Mouse (Mus musculus): ENCODE results near the gene D130043K22Rik. TPM values are rescaled to one million over a fixed set of nuclear protein-coding genes. Genes with fewer than 3 reads are reported as not detected.

D130043K22Rik gene
- polyA plus RNA-seq (2014; fragmentation: Nextera tagmentation; extraction: Ambion mirVana): 0.53 and 1.2 TPM in 2 replicates

DNA sequence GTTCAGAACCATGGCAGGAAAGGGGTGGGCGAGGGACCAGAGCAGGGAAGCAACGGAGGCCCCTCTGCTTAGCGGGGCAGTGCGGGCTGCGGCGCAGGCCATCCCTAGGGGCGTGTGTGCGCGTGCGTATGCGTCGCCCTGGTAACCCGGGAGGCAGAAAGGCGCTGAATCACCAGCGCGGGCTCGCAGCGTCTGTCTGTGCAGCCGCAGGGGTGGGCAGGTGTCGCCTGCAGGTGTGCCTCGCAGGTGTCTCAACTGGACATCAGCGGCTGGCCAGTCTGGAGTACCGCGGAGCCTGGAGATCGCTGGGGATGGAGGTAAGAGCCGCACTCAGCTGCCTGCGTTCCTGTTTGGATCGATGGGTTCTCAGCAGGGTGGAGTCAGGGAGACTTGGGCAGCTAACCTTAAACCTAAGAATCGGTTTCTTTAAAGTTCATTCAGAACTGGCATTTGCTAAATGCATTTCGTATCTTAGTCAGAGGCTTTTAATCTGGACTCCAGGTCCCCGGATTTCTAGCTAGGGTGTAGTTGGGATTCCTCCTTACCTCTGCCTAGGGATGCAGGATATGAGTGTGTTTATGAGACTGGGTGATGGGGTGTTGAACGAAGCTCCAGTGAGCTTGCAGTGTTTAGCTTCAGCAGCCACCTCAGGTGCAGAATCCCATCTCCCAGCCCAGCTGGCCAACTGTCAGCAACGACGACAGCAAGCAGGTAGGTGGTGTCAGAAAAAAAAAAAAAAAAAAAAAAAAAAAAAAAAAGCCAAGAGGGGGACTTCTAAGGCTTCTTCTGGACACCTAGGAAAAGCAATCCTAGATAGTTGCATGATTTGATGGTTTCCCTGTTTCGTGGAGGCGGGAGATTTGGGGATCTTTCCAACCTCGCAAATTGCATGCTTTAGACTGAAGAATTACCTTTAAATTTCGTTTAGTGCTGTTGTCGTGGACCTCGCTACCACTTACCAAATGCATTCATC is at the start of gene D130043K22Rik:
Gene D130043K22Rik, plus strand, starts transcription at position 153 of the 973 bp plus-strand sequence.
- Histone ChIP-seq H3K36me3 (ENCODE audit: control insufficient read depth, insufficient read depth, low read length) (no peaks in the 10 kb centered on the region), H3K27ac (ENCODE audit: low read depth, low read length) (no peak within 1 kb of the TSS), H3K4me2 (ENCODE audit: low read depth) (peak within 1 kb of the TSS; percentile 85), H3K4me3 (ENCODE audit: low read depth, low read length) (peak within 1 kb of the TSS; percentile 40), H3K4me1 (ENCODE audit: control insufficient read depth, insufficient read depth, low read length) (no peaks in the 10 kb centered on the region), H3K9ac (ENCODE audit: low read length) (0 out of 2 replicates have a peak within 1 kb of the TSS, but pooled peaks have one; percentile 27), H3K27me3 (ENCODE audit: control insufficient read depth, insufficient read depth, low read length) (no peaks in the 10 kb centered on the region), H3K9me3 (ENCODE audit: control insufficient read depth, low read length) (no peaks in the 10 kb centered on the region)
- DNase-seq (ENCODE audit: low spot score): peak; percentile 79
- peak; percentile 85 for ATAC-seq (ENCODE audit: insufficient read depth, low FRiP score, low TSS enrichment)
- 12% methylated on average over 40 of the region's 40 CpGs for WGBS

DNA sequence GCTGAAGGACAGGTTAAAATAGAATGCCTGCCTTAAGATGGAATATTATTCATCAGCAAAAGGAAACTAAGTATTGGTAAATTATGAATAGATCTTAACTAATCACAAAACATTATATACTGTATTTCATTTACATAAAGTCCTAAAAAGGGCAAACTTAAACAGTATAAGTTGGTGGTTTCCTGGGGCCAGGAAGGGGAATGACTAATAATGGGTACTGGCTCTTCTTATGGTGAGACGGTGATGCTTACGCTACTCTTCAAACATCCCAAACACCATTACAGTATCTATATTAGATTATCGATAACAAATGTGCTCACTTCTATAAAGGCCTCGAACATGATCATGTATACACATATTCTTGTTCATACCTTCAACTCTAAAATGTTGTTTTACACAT is 46.2 kb upstream of the D130043K22Rik start:
- Histone ChIP-seq H3K36me3 (ENCODE audit: control insufficient read depth, insufficient read depth, low read length) (no peaks in the 10 kb centered on the region), H3K4me3 (ENCODE audit: low read depth, low read length) (no peak overlapping the region), H3K9me3 (ENCODE audit: control insufficient read depth, low read length) (no peaks in the 10 kb centered on the region), H3K27me3 (ENCODE audit: control insufficient read depth, insufficient read depth, low read length) (no peaks in the 10 kb centered on the region), H3K9ac (ENCODE audit: low read length) (no peak overlapping the region), H3K4me1 (ENCODE audit: control insufficient read depth, insufficient read depth, low read length) (peaks cover 5% of the 10 kb centered on the region; the same call in 1 of the 2 replicates), H3K4me2 (ENCODE audit: low read depth) (no peak overlapping the region), H3K27ac (ENCODE audit: low read depth, low read length) (no peak overlapping the region)
- ATAC-seq (ENCODE audit: insufficient read depth, low FRiP score, low TSS enrichment): no peak
- DNase-seq (ENCODE audit: low spot score): no peak
- 97% methylated on average over 4 of the region's 4 CpGs for WGBS

DNA sequence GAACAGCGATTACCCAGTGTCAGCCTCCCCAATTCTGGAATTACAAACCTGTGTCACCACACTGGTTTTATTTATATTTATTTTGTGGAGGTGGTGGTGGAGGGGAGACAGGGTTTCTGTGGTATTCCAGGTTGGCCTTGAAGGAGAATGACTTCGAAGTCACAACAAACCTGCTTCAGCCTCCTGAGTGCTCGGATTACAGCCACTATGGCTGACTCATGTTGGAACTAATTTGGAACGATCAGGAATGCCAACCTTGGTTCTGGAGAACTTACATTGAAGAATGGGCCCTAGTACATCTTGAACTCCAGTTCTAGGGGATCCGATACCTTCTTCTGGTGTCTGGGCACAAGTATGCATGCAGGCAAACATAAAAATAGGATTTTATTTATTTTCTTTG is 45.6 kb upstream of the D130043K22Rik start:
- no peaks in the 10 kb centered on the region for H3K27me3 ChIP-seq (ENCODE audit: control insufficient read depth, insufficient read depth, low read length)
- no peak overlapping the region for H3K4me3 ChIP-seq (ENCODE audit: low read depth, low read length)
- no peak overlapping the region for H3K9ac ChIP-seq (ENCODE audit: low read length)
- WGBS: 71% methylated on average over 5 of the region's 5 CpGs
- H3K4me2 ChIP-seq (ENCODE audit: low read depth): peak overlapping the region; percentile 63; the same call in 1 of the 2 replicates
- H3K9me3 ChIP-seq (ENCODE audit: control insufficient read depth, low read length): no peaks in the 10 kb centered on the region
- DNase-seq (ENCODE audit: low spot score) (no peak), ATAC-seq (ENCODE audit: insufficient read depth, low FRiP score, low TSS enrichment) (no peak)
- peaks cover 5% of the 10 kb centered on the region; the same call in 1 of the 2 replicates for H3K4me1 ChIP-seq (ENCODE audit: control insufficient read depth, insufficient read depth, low read length)
- no peaks in the 10 kb centered on the region for H3K36me3 ChIP-seq (ENCODE audit: control insufficient read depth, insufficient read depth, low read length)
- H3K27ac ChIP-seq (ENCODE audit: low read depth, low read length): no peak overlapping the region

DNA sequence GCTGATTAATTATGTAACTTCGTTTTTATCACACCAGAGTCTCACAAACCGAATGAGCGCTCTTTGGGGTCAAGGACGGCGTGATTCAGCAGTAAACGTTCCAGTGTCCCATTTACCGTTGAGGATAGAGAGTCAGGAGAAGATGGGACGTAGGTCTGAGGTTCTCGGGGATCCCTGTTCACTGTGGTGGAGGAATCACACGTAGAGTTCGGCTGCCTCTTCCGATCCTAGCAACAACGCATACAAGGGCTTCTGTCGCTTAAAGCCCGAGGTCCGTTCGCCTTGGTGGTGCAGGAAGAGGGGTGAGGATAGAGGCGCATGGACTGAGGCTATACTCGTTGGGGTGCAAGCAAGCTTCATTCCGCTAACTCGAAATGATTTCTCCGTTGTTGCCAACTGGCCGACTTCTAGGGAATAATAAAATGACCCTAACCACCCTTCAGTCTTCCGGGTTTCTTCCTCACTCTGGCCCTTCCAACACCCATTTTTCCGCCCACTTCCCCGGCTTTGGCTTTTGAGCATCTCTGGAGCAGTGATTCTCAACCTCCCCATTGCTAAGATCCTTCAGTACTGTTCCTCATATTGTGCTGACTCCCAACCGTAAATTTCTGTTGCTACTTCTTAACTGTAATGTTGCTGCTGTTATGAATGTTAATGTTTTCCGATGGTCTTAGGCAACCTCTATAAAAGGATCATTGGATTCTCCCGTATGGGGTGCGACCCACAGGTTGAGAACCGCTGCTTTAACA is 44.8 kb upstream of the D130043K22Rik start:
- Histone ChIP-seq H3K27me3 (ENCODE audit: control insufficient read depth, insufficient read depth, low read length) (no peaks in the 10 kb centered on the region), H3K36me3 (ENCODE audit: control insufficient read depth, insufficient read depth, low read length) (no peaks in the 10 kb centered on the region), H3K4me3 (ENCODE audit: low read depth, low read length) (peak overlapping the region; percentile 36), H3K9ac (ENCODE audit: low read length) (peak overlapping the region; percentile 32), H3K9me3 (ENCODE audit: control insufficient read depth, low read length) (no peaks in the 10 kb centered on the region), H3K27ac (ENCODE audit: low read depth, low read length) (no peak overlapping the region), H3K4me2 (ENCODE audit: low read depth) (peak overlapping the region; percentile 63), H3K4me1 (ENCODE audit: control insufficient read depth, insufficient read depth, low read length) (peaks cover 5% of the 10 kb centered on the region; the same call in 1 of the 2 replicates)
- WGBS: 1% methylated on average over 31 of the region's 31 CpGs
- DNase-seq (ENCODE audit: low spot score) (peak; percentile 53), ATAC-seq (ENCODE audit: insufficient read depth, low FRiP score, low TSS enrichment) (no peak; the same call in 1 of the 2 replicates)

DNA sequence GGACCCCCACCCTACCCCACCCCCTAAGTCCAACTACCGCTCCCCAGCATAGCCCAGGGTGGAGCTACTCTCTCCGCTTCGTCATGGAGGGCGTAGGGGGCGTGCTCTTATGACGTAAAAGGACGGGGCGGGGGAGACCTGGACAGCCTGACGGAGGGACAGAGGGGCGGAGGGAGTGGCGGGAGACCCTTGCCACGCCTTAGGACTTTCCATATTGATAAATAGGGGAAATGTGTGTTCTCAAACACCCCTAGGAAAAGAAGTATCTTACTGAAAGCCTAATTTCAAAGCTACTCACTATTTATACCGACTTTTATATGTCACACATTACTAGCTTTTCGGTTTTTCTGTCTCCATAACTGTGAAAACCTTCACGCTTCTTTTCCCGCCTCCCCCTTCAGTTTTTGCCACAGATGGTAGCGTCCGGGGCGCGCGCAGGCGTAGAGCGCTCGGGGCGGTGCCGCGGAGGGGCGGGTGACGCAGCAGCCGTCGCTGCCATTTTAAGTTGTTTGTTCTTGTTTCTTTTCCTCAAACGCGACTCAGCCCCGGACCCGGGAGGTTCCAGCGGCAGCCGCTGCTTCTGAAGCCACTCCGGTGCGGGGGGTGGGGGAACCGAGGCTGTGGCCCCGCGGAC is 44.1 kb upstream of the D130043K22Rik start:
- no peaks in the 10 kb centered on the region for H3K27me3 ChIP-seq (ENCODE audit: control insufficient read depth, insufficient read depth, low read length)
- H3K4me2 ChIP-seq (ENCODE audit: low read depth): peak overlapping the region; percentile 71
- H3K4me3 ChIP-seq (ENCODE audit: low read depth, low read length): peak overlapping the region; percentile 97
- ATAC-seq (ENCODE audit: insufficient read depth, low FRiP score, low TSS enrichment) (peak; percentile 97), DNase-seq (ENCODE audit: low spot score) (peak; percentile 96)
- H3K27ac ChIP-seq (ENCODE audit: low read depth, low read length): peak overlapping the region; percentile 98
- H3K9me3 ChIP-seq (ENCODE audit: control insufficient read depth, low read length): no peaks in the 10 kb centered on the region
- WGBS: under 1% methylated on average over 42 of the region's 42 CpGs
- H3K9ac ChIP-seq (ENCODE audit: low read length): peak overlapping the region; percentile 95
- peaks cover 5% of the 10 kb centered on the region; the same call in 1 of the 2 replicates for H3K4me1 ChIP-seq (ENCODE audit: control insufficient read depth, insufficient read depth, low read length)
- H3K36me3 ChIP-seq (ENCODE audit: control insufficient read depth, insufficient read depth, low read length): no peaks in the 10 kb centered on the region

DNA sequence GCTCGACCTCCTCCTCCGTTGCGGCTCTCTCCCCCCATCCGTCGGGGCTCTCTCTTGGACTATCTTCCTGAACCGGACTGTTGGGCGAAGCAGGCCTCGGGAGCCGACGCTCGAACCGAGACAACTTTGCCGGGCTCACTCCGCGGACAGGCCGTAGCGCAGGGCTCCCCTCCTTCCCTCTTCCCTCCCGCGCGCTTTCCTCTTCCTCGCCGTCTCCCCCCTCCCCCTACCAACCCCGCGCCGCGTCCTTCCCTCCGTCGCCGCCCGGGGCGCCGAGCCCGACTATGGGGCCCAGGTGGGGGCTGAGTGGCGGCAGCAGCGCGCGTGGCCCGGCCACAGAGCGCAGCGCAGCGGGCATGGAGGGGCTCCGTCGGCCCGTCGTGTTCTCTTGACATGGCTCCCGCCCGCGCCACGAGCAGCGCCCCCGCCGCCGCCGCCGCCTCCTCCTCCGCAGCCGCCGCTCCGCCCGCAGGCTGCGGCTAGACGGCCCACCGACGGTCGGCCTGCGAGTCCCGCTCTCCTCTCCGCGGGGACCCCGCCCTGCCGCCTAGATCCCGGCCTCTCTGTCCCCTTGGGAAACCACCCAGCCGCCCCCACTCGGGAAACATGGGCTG is 43.5 kb upstream of the D130043K22Rik start, which contains the start of gene BC005537:
Gene BC005537, plus strand, starts transcription at position 350 of the 614 bp plus-strand sequence.
- H3K4me3 ChIP-seq (ENCODE audit: low read depth, low read length): peak within 1 kb of the TSS; percentile 97
- H3K9me3 ChIP-seq (ENCODE audit: control insufficient read depth, low read length): no peaks in the 10 kb centered on the region
- H3K27me3 ChIP-seq (ENCODE audit: control insufficient read depth, insufficient read depth, low read length): no peaks in the 10 kb centered on the region
- peak within 1 kb of the TSS; percentile 95 for H3K9ac ChIP-seq (ENCODE audit: low read length)
- WGBS: under 1% methylated on average over 63 of the region's 74 CpGs
- H3K4me1 ChIP-seq (ENCODE audit: control insufficient read depth, insufficient read depth, low read length): peaks cover 5% of the 10 kb centered on the region; the same call in 1 of the 2 replicates
- ATAC-seq (ENCODE audit: insufficient read depth, low FRiP score, low TSS enrichment) (peak; percentile 64), DNase-seq (ENCODE audit: low spot score) (peak; percentile 75)
- H3K36me3 ChIP-seq (ENCODE audit: control insufficient read depth, insufficient read depth, low read length): no peaks in the 10 kb centered on the region
- H3K27ac ChIP-seq (ENCODE audit: low read depth, low read length): peak within 1 kb of the TSS; percentile 98
- peak within 1 kb of the TSS; percentile 71 for H3K4me2 ChIP-seq (ENCODE audit: low read depth)

DNA sequence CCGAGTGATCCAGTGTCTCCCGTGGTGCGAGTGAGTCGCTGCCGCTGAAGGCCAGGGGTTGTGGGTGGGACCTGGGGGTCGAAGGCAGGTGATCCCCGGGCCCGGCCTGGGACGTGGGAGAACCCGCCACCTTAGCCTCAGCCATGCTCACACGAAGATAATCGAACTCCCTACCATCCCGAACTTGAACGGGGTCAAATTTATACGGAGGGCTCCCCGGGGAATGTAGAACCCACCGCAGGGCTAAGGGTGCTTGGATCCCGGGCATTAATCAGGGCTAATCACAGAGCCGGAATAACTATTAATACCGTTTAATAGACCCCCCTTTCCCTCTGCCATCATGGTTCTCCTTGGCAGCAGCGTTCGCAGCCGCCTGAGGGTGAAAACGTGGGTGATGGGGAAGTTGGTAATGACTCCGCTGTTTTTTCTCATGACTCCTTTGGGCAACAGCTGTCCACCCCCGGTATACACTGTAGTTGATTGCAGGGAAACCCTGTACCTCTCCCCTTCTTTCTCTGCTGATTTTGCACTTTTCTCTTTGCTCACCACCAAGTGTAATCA is 42.7 kb upstream of the D130043K22Rik start:
- WGBS: under 1% methylated on average over 26 of the region's 26 CpGs
- Histone ChIP-seq H3K4me2 (ENCODE audit: low read depth) (peak overlapping the region; percentile 71), H3K27ac (ENCODE audit: low read depth, low read length) (peak overlapping the region; percentile 98), H3K36me3 (ENCODE audit: control insufficient read depth, insufficient read depth, low read length) (no peaks in the 10 kb centered on the region), H3K4me1 (ENCODE audit: control insufficient read depth, insufficient read depth, low read length) (peaks cover 5% of the 10 kb centered on the region; the same call in 1 of the 2 replicates), H3K9ac (ENCODE audit: low read length) (peak overlapping the region; percentile 95), H3K9me3 (ENCODE audit: control insufficient read depth, low read length) (no peaks in the 10 kb centered on the region), H3K4me3 (ENCODE audit: low read depth, low read length) (peak overlapping the region; percentile 97), H3K27me3 (ENCODE audit: control insufficient read depth, insufficient read depth, low read length) (no peaks in the 10 kb centered on the region)
- DNase-seq (ENCODE audit: low spot score) (peak; percentile 53), ATAC-seq (ENCODE audit: insufficient read depth, low FRiP score, low TSS enrichment) (no peak)
